Mouse (Mus musculus): ENCODE results near the gene Nemp1.

DNA sequence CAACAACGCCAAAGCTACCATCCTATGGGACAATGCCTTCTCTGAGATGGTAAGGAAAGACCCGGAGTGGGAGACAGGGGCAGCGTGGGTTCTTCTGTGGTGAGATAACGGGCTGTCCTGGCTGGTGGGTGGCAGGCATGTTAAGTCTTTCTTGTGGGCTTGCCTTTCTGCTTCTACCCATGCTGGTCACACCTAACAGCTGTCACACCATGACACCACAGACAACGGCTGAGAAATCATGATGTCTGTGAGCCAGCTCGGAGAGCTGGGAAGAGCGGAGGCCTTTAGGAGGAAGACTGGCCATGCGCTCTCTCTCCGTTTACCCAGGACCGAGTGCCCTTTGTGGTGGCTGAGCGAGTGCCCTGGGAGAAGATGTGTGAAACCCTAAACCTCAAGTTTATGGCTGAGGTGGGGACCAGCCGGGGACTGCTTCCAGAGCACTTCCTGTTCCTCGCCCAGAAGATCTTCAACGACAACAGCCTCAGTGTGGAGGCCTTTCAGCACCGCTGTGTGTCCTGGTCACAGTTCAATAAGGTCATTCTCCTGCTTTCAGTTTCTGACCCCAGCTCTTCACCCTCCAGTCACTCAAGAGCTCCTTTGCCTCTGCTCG is 11.6 kb upstream of the Nemp1 start:
- TF ChIP-seq POLR2A (IDR thresholded peaks at IDR 0.05; ENCODE audit: borderline replicate concordance, insufficient read depth, low read length) (no peak), CTCF (IDR thresholded peaks at IDR 0.05; ENCODE audit: borderline replicate concordance, insufficient read depth, low read depth, low read length) (no peak)
